Mouse (Mus musculus): ENCODE measurements around the gene Liph.

GRCm38 (mm10) chr16:21970536-21970935 is 24.9 kb downstream of the Liph start:
- TF ChIP-seq EP300 (IDR thresholded peaks at IDR 0.05) (no peak), CTCF (IDR thresholded peaks at IDR 0.05) (no peak)

Data from lung, postnatal 0 days (tissue).